Mouse (Mus musculus) heart, adult 2 months (tissue): Measurements from ENCODE around the gene Brsk2. TPM values are rescaled to one million over a fixed set of nuclear protein-coding genes. Genes with fewer than 3 reads are reported as not detected.

Experiments used
- DNase-seq, 2 experiments: peaks; one replicate each; pipeline ENCODE4 v3.0.0; 2021
- H3K27ac ChIP-seq: fragments of 200-600 bp; 2 replicates; pipeline ENCODE4 v1.8.1; 2022
- H3K27me3 ChIP-seq: fragments of 200-500 bp; 2 replicates; pipeline ENCODE4 v1.6.1; 2012; ENCODE audit warnings: mild to moderate bottlenecking, low read length, inconsistent platforms, mixed read lengths; ENCODE audit not compliant: control insufficient read depth, insufficient read depth
- H3K36me3 ChIP-seq: fragments of 200-500 bp; 2 replicates; pipeline ENCODE4 v1.6.1; 2012; ENCODE audit warnings: low read length, inconsistent platforms; ENCODE audit not compliant: control insufficient read depth, insufficient read depth
- H3K4me1 ChIP-seq: fragments of 200-500 bp; 2 replicates; pipeline ENCODE4 v1.6.1; 2011; ENCODE audit warnings: low read length; ENCODE audit not compliant: control insufficient read depth, insufficient read depth
- H3K4me3 ChIP-seq: fragments of 200-600 bp; 2 replicates; pipeline ENCODE4 v1.8.1; 2022
- H3K79me2 ChIP-seq: fragments of 200-500 bp; replicated peaks from 2 replicates; pipeline ENCODE4 v1.6.1; 2012; ENCODE audit warnings: mild to moderate bottlenecking, inconsistent platforms, low read length, moderate library complexity, mixed read lengths; ENCODE audit not compliant: control insufficient read depth, insufficient read depth
- H3K9ac ChIP-seq: fragments of 200-500 bp; 2 replicates; pipeline ENCODE4 v1.6.1; 2012; ENCODE audit warnings: low read depth, mild to moderate bottlenecking, control low read depth, inconsistent platforms, low read length, mixed read lengths
- CTCF ChIP-seq: fragments of 200-600 bp; IDR thresholded peaks from 2 replicates; pipeline ENCODE4 v1.8.1; 2022; ENCODE audit warnings: antibody characterized with exemption, mild to moderate bottlenecking, moderate library complexity
- EP300 ChIP-seq: fragments of 200-500 bp; IDR thresholded peaks from 2 replicates; pipeline ENCODE4 v1.6.1; 2011; ENCODE audit warnings: low read depth, low read length, control low read depth; ENCODE audit not compliant: insufficient read depth
- POLR2A ChIP-seq: fragments of 200-500 bp; IDR thresholded peaks from 2 replicates; pipeline ENCODE4 v1.6.1; 2011; ENCODE audit warnings: mild to moderate bottlenecking, low read depth, low read length, control low read depth; ENCODE audit not compliant: insufficient read depth
- WGBS: fragments of 180-500 bp; shearing (Covaris S2); methylation state at CpG from one replicate; pipeline ENCODE4 v1.1.7; 2018; 5-methylcytosine and 5-hydroxymethylcytosine counted together
- intact Hi-C: fragments of 180-260 bp; cut with DNase I; formaldehyde crosslinking; loops from one replicate; pipeline ENCODE4 v1.15.1; 2025
- polyA plus RNA-seq: library from polyadenylated mRNA; depleted of rRNA; stranded (reverse); fragments of >200 nt; gene quantifications from 2 replicates; pipeline ENCODE4 v1.2.3, GENCODE M21; 2012
- total RNA-seq, 2 experiments: library from RNA; stranded (reverse); gene quantifications; 2 replicates each; pipeline ENCODE4 v1.2.3; 2021

Gene Brsk2
- total and polyA plus RNA-seq, 3 experiments, result 0.07 to 0.23 (median 0.18) TPM

- intact Hi-C loops, result no loop called here
- 83% methylated on average over 4 of the region's 4 CpGs for WGBS
- Histone ChIP-seq H3K36me3 (no peaks in the 10 kb centered on the region), H3K27ac (no peak overlapping the region), H3K79me2 (no peaks in the 10 kb centered on the region), H3K4me3 (no peak overlapping the region), H3K9ac (no peak overlapping the region), H3K27me3 (no peaks in the 10 kb centered on the region), H3K4me1 (no peaks in the 10 kb centered on the region)
- TF ChIP-seq EP300 (no peak), POLR2A (no peak), CTCF (no peak)
- DNase-seq, result no peak
Observed at GRCm38 (mm10) chr7:141994121-141994520, 44.6 kb downstream of the Brsk2 start.

DNA sequence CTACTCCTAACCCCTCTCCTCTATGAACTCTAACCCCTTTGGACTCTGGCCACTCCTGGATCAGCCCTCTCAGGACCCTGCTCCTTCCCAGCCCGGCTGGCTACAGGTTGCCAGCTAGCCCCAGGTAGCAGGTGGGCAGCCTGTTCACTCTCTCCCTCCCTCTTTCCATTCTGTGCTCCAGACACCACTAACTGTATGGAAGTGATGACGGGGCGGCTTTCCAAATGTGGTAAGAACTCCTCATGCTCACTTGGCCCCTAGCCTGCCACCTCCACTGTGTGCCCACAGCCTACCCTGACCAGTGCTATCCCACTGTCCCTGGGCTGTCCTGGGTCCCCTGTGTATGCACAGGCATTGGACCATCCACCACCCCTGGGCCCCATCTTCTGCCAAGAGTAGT is 51.1 kb downstream of the Brsk2 start:
- 93% methylated on average over 3 of the region's 3 CpGs for WGBS
- TF ChIP-seq CTCF (no peak), POLR2A (no peak), EP300 (no peak)
- Histone ChIP-seq H3K9ac (no peak overlapping the region), H3K27ac (no peak overlapping the region), H3K4me3 (no peak overlapping the region), H3K79me2 (no peaks in the 10 kb centered on the region), H3K36me3 (no peaks in the 10 kb centered on the region), H3K4me1 (no peaks in the 10 kb centered on the region), H3K27me3 (no peaks in the 10 kb centered on the region)
- DNase-seq, result no peak
- intact Hi-C loops, result no loop called here

DNA sequence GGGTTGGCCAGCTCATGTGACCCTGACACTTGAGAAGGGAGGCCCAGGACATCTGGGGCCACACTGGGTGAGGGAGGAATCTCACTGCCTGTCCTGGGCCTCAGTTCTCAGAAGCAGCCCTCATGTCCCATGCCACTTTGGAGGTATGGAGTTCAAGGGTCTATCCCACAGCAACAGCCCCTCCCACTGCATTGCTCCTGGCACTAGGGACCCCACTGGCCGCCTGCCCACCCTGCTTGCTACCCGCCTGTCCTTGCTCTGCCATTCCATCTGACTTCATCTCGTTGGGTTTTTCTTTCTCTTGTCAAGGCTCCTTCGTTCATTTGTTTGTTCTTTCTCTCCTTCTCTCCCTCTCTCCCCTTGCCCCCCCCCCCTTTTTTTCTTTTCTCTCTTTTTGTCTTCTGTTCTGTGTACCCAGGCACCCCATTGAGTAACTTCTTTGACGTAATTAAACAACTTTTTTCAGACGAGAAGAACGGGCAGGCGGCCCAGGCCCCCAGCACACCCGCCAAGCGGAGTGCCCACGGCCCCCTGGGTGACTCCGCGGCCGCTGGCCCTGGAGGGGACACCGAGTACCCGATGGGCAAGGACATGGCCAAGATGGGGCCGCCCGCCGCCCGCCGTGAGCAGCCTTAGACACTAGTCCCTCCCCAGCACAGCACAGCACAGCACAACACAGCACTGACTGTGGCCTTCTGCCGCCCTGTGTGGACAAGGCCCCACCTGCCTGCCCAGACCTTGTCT is 52.2 kb downstream of the Brsk2 start:
- Histone ChIP-seq H3K27ac (no peak overlapping the region), H3K4me1 (no peaks in the 10 kb centered on the region), H3K4me3 (no peak overlapping the region), H3K9ac (no peak overlapping the region), H3K27me3 (no peaks in the 10 kb centered on the region), H3K79me2 (no peaks in the 10 kb centered on the region), H3K36me3 (no peaks in the 10 kb centered on the region)
- no peak for DNase-seq
- WGBS, result 88% methylated on average over 22 of the region's 22 CpGs
- intact Hi-C loops, result no loop called here
- TF ChIP-seq POLR2A (no peak), CTCF (no peak)

GRCm38 (mm10) chr7:142016562-142016961 is 67.0 kb downstream of the Brsk2 start:
- peak; percentile 46 to 67 for DNase-seq
- H3K27ac ChIP-seq, result no peak overlapping the region
- TF ChIP-seq EP300, result 0 out of 2 replicates have a peak, but pooled peaks have one; percentile 67
- TF ChIP-seq CTCF, result peak; percentile 98
- no peak for TF ChIP-seq POLR2A

GRCm38 (mm10) chr7:142019699-142020098 is 70.1 kb downstream of the Brsk2 start:
- WGBS, result 61% methylated on average over 2 of the region's 2 CpGs
- intact Hi-C loops, result no loop called here
- H3K4me1 ChIP-seq, result peaks cover 14% of the 10 kb centered on the region
- no peak for DNase-seq
- H3K79me2 ChIP-seq, result peaks cover 3% of the 10 kb centered on the region; the same call in 1 of the 2 replicates
- H3K27ac ChIP-seq, result no peak overlapping the region; the same call in 1 of the 2 replicates
- no peaks in the 10 kb centered on the region; the same call in 1 of the 2 replicates for H3K36me3 ChIP-seq
- no peak overlapping the region for H3K4me3 ChIP-seq
- H3K9ac ChIP-seq, result no peak overlapping the region
- no peak for TF ChIP-seq EP300
- TF ChIP-seq POLR2A, result no peak
- TF ChIP-seq CTCF, result peak; percentile 59
- no peaks in the 10 kb centered on the region for H3K27me3 ChIP-seq

More at GRCm38 (mm10) chr7:142016562-142016961, 67.0 kb downstream of the Brsk2 start:
- intact Hi-C loops, result loop anchor here (2.0 kb wide), 2 partner anchors 52 to 80 kb away; no protein-coding TSS in a partner anchor
- H3K36me3 ChIP-seq, result no peaks in the 10 kb centered on the region; the same call in 1 of the 2 replicates
- no peaks in the 10 kb centered on the region for H3K27me3 ChIP-seq
- H3K4me3 ChIP-seq, result no peak overlapping the region
- peaks cover 11% of the 10 kb centered on the region for H3K4me1 ChIP-seq
- H3K9ac ChIP-seq, result no peak overlapping the region
- H3K79me2 ChIP-seq, result peaks cover 1% of the 10 kb centered on the region; the same call in 1 of the 2 replicates
- WGBS, result 16% methylated on average over 1 of the region's 1 CpGs

- peaks cover 21% of the 10 kb centered on the region for H3K4me1 ChIP-seq
- no peak overlapping the region for H3K4me3 ChIP-seq
- peak overlapping the region; percentile 57 for H3K27ac ChIP-seq
- TF ChIP-seq EP300, result no peak
- no peak for TF ChIP-seq POLR2A
- no peak for TF ChIP-seq CTCF
- no peak overlapping the region for H3K9ac ChIP-seq
- H3K79me2 ChIP-seq, result peaks cover 3% of the 10 kb centered on the region; the same call in 1 of the 2 replicates
- no peak for DNase-seq
- H3K36me3 ChIP-seq, result no peaks in the 10 kb centered on the region; the same call in 1 of the 2 replicates
- 47% methylated on average over 3 of the region's 3 CpGs for WGBS
- H3K27me3 ChIP-seq, result no peaks in the 10 kb centered on the region
- intact Hi-C loops, result no loop called here
Observed at GRCm38 (mm10) chr7:142020827-142021226, 71.3 kb downstream of the Brsk2 start.
